Mouse (Mus musculus): ENCODE measurements around the gene Mat2b. TPM values are rescaled to one million over a fixed set of nuclear protein-coding genes. Genes with fewer than 3 reads are reported as not detected.

The Mat2b gene
- polyA plus RNA-seq, 1 experiment: 101 TPM

DNA sequence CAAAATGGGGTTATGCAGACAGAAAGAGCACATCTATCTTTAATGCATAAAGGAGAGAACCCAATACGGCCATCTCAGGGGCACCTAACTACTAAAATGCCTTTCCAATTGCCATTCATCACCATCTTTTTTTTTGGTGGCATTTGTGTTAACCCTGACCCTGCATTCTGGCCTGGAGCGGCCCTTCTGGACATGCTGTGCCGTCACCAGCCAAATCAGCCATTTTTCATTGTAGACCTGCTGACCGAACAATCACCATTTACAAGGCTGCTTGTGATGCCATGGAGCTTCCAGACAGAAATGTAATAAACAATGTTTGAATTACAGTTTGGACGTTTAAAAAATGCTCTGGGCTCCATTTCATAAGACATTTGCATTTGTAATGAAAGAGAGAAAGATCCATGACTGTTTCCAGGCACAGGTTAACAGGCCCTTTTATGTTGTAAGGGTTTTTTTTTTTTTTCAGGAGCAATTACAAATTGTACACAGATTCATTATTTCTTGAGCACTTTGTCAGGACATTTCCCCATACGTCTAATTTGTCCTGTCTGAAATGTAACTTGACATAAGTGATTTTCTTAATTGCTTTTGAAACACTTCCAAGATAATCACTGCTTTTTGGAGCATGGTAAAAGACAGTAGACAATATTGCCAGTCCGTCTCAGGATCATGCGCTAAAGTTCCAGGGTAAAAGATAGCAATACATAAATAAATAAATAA lies 45.1 kb downstream of the Mat2b start:
- DNase-seq (ENCODE audit: low spot score): no peak

DNA sequence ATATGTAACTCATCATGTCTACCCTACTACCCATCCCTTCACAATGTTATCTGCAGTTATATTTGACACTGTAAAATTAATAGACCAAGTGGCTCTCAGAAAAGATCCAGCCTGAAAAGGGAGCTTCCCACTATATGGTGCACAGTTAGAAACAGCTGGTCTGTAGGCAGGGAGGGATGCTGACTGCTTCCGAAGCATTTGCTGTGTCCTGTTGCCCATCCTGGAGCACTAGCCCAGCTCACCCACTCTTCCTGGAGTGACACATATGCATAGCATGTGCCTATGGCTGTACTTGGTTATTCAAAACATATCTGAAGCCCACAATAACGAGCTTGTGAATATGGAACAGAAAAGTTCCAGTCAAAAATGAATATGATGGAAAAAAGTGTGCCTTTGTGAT lies 47.8 kb downstream of the Mat2b start:
- no peak for DNase-seq (ENCODE audit: low spot score)

Other genes with a start within 250 kb of the Mat2b start
- 0.99 and 1.2 TPM in 2 replicates for gene Hmmr, start 38.2 kb upstream of the Mat2b start, polyA plus RNA-seq (2012; rRNA removed)
- 23.5 and 24.1 TPM in 2 replicates for gene Nudcd2, start 38.5 kb upstream of the Mat2b start, polyA plus RNA-seq (2012; rRNA removed)
- 53.0 and 66.9 TPM in 2 replicates for gene Ccng1, start 60.1 kb upstream of the Mat2b start, polyA plus RNA-seq (2012; rRNA removed)

Data from urinary bladder, adult 2 months (tissue).